Mouse (Mus musculus): Measurements from ENCODE around the gene Rsph3b.

Gene Rsph3b

GRCm38 (mm10) chr17:6865580-6865979, 82.9 kb downstream of the Rsph3b start:
- DNase-seq (ENCODE audit: low read depth, low spot score) = no peak

- DNase-seq (ENCODE audit: low read depth, low spot score) = no peak
These were observed 83.6 kb downstream of the Rsph3b start for GRCm38 (mm10) chr17:6864869-6865268.

- DNase-seq (ENCODE audit: low read depth, low spot score) = no peak
These were observed 85.0 kb downstream of the Rsph3b start for GRCm38 (mm10) chr17:6863521-6863920.

GRCm38 (mm10) chr17:6862040-6862780, 86.3 kb downstream of the Rsph3b start:
- DNase-seq (ENCODE audit: low read depth, low spot score) = no peak

GRCm38 (mm10) chr17:6861181-6862039, 87.1 kb downstream of the Rsph3b start:
- no peak for DNase-seq (ENCODE audit: low read depth, low spot score)

- no peak for DNase-seq (ENCODE audit: low read depth, low spot score)
These were observed 88.0 kb downstream of the Rsph3b start for GRCm38 (mm10) chr17:6860491-6860897.

GRCm38 (mm10) chr17:6860067-6860466, 88.4 kb downstream of the Rsph3b start:
- DNase-seq (ENCODE audit: low read depth, low spot score) = no peak
